Mouse (Mus musculus): Measurements from ENCODE around the gene Efcab9. TPM values are rescaled to one million over a fixed set of nuclear protein-coding genes. Genes with fewer than 3 reads are reported as not detected.

Gene Efcab9
- polyA plus RNA-seq, 1 experiment from 2014 or later = not detected

GRCm38 (mm10) chr11:32552401-32553090 lies 20.7 kb upstream of the Efcab9 start:
- H3K4me3 ChIP-seq (ENCODE audit: low read depth, low read length) = no peak overlapping the region
- DNase-seq (ENCODE audit: low spot score) (no peak), ATAC-seq (ENCODE audit: insufficient number of reproducible peaks, low FRiP score, low TSS enrichment, low read depth) (no peak)
- no peak overlapping the region for H3K9ac ChIP-seq (ENCODE audit: low read length)
- H3K36me3 ChIP-seq (ENCODE audit: control insufficient read depth, insufficient read depth, low read length) = no peaks in the 10 kb centered on the region
- no peaks in the 10 kb centered on the region for H3K27me3 ChIP-seq (ENCODE audit: control insufficient read depth, insufficient read depth, low read length)
- no peak overlapping the region for H3K27ac ChIP-seq (replicated peaks; ENCODE audit: low read depth, low read length)
- peaks cover 16% of the 10 kb centered on the region for H3K4me1 ChIP-seq (ENCODE audit: control insufficient read depth, insufficient read depth, low read length)
- H3K9me3 ChIP-seq (ENCODE audit: control insufficient read depth, low read length) = no peaks in the 10 kb centered on the region
- no peak overlapping the region for H3K4me2 ChIP-seq (ENCODE audit: low read depth, severe bottlenecking)
- 65% methylated on average over 13 of the region's 13 CpGs for WGBS

- DNase-seq (ENCODE audit: low spot score) = no peak
- Histone ChIP-seq H3K27ac (replicated peaks; ENCODE audit: low read depth, low read length) (no peak overlapping the region), H3K9me3 (ENCODE audit: control insufficient read depth, low read length) (no peaks in the 10 kb centered on the region), H3K36me3 (ENCODE audit: control insufficient read depth, insufficient read depth, low read length) (no peaks in the 10 kb centered on the region), H3K4me2 (ENCODE audit: low read depth, severe bottlenecking) (no peak overlapping the region), H3K4me1 (ENCODE audit: control insufficient read depth, insufficient read depth, low read length) (peaks cover 16% of the 10 kb centered on the region), H3K9ac (ENCODE audit: low read length) (no peak overlapping the region), H3K4me3 (ENCODE audit: low read depth, low read length) (no peak overlapping the region), H3K27me3 (ENCODE audit: control insufficient read depth, insufficient read depth, low read length) (no peaks in the 10 kb centered on the region)
- ATAC-seq (ENCODE audit: insufficient number of reproducible peaks, low FRiP score, low TSS enrichment, low read depth) = no peak
- 68% methylated on average over 12 of the region's 12 CpGs for WGBS
Observed at GRCm38 (mm10) chr11:32551579-32552297, 19.9 kb upstream of the Efcab9 start.

- Histone ChIP-seq H3K4me2 (ENCODE audit: low read depth, severe bottlenecking) (no peak overlapping the region), H3K27ac (replicated peaks; ENCODE audit: low read depth, low read length) (no peak overlapping the region), H3K27me3 (ENCODE audit: control insufficient read depth, insufficient read depth, low read length) (no peaks in the 10 kb centered on the region), H3K4me3 (ENCODE audit: low read depth, low read length) (no peak overlapping the region), H3K36me3 (ENCODE audit: control insufficient read depth, insufficient read depth, low read length) (no peaks in the 10 kb centered on the region), H3K9ac (ENCODE audit: low read length) (no peak overlapping the region), H3K4me1 (ENCODE audit: control insufficient read depth, insufficient read depth, low read length) (peaks cover 16% of the 10 kb centered on the region), H3K9me3 (ENCODE audit: control insufficient read depth, low read length) (no peaks in the 10 kb centered on the region)
- no peak for DNase-seq (ENCODE audit: low spot score)
- 95% methylated on average over 4 of the region's 4 CpGs for WGBS
- no peak for ATAC-seq (ENCODE audit: insufficient number of reproducible peaks, low FRiP score, low TSS enrichment, low read depth)
Observed at GRCm38 (mm10) chr11:32551056-32551455, 19.2 kb upstream of the Efcab9 start.

GRCm38 (mm10) chr11:32550102-32550501 lies 18.2 kb upstream of the Efcab9 start:
- no peak overlapping the region for H3K9ac ChIP-seq (ENCODE audit: low read length)
- H3K4me3 ChIP-seq (ENCODE audit: low read depth, low read length) = no peak overlapping the region
- H3K27me3 ChIP-seq (ENCODE audit: control insufficient read depth, insufficient read depth, low read length) = no peaks in the 10 kb centered on the region
- no peaks in the 10 kb centered on the region for H3K9me3 ChIP-seq (ENCODE audit: control insufficient read depth, low read length)
- DNase-seq (ENCODE audit: low spot score) (no peak), ATAC-seq (ENCODE audit: insufficient number of reproducible peaks, low FRiP score, low TSS enrichment, low read depth) (no peak)
- H3K4me2 ChIP-seq (ENCODE audit: low read depth, severe bottlenecking) = no peak overlapping the region
- H3K27ac ChIP-seq (replicated peaks; ENCODE audit: low read depth, low read length) = no peak overlapping the region
- no peaks in the 10 kb centered on the region for H3K36me3 ChIP-seq (ENCODE audit: control insufficient read depth, insufficient read depth, low read length)
- H3K4me1 ChIP-seq (ENCODE audit: control insufficient read depth, insufficient read depth, low read length) = peaks cover 16% of the 10 kb centered on the region
- WGBS = 49% methylated on average over 4 of the region's 4 CpGs

GRCm38 (mm10) chr11:32549236-32549635 lies 17.4 kb upstream of the Efcab9 start:
- H3K27ac ChIP-seq (replicated peaks; ENCODE audit: low read depth, low read length) = no peak overlapping the region
- no peak for ATAC-seq (ENCODE audit: insufficient number of reproducible peaks, low FRiP score, low TSS enrichment, low read depth)
- 68% methylated on average over 6 of the region's 6 CpGs for WGBS
- DNase-seq (ENCODE audit: low spot score) = no peak
- H3K4me1 ChIP-seq (ENCODE audit: control insufficient read depth, insufficient read depth, low read length) = peaks cover 16% of the 10 kb centered on the region
- H3K9ac ChIP-seq (ENCODE audit: low read length) = no peak overlapping the region
- H3K27me3 ChIP-seq (ENCODE audit: control insufficient read depth, insufficient read depth, low read length) = no peaks in the 10 kb centered on the region
- H3K4me3 ChIP-seq (ENCODE audit: low read depth, low read length) = no peak overlapping the region
- H3K4me2 ChIP-seq (ENCODE audit: low read depth, severe bottlenecking) = no peak overlapping the region
- no peaks in the 10 kb centered on the region for H3K9me3 ChIP-seq (ENCODE audit: control insufficient read depth, low read length)
- H3K36me3 ChIP-seq (ENCODE audit: control insufficient read depth, insufficient read depth, low read length) = no peaks in the 10 kb centered on the region

GRCm38 (mm10) chr11:32548240-32548639 lies 16.4 kb upstream of the Efcab9 start:
- WGBS = 85% methylated on average over 4 of the region's 4 CpGs
- no peaks in the 10 kb centered on the region for H3K27me3 ChIP-seq (ENCODE audit: control insufficient read depth, insufficient read depth, low read length)
- ATAC-seq (ENCODE audit: insufficient number of reproducible peaks, low FRiP score, low TSS enrichment, low read depth) (no peak), DNase-seq (ENCODE audit: low spot score) (no peak)
- H3K9me3 ChIP-seq (ENCODE audit: control insufficient read depth, low read length) = no peaks in the 10 kb centered on the region
- no peaks in the 10 kb centered on the region for H3K36me3 ChIP-seq (ENCODE audit: control insufficient read depth, insufficient read depth, low read length)
- no peak overlapping the region for H3K4me2 ChIP-seq (ENCODE audit: low read depth, severe bottlenecking)
- H3K9ac ChIP-seq (ENCODE audit: low read length) = no peak overlapping the region
- peaks cover 11% of the 10 kb centered on the region for H3K4me1 ChIP-seq (ENCODE audit: control insufficient read depth, insufficient read depth, low read length)
- H3K27ac ChIP-seq (replicated peaks; ENCODE audit: low read depth, low read length) = no peak overlapping the region
- H3K4me3 ChIP-seq (ENCODE audit: low read depth, low read length) = no peak overlapping the region

- H3K36me3 ChIP-seq (ENCODE audit: control insufficient read depth, insufficient read depth, low read length) = no peaks in the 10 kb centered on the region
- WGBS = 85% methylated on average over 10 of the region's 10 CpGs
- H3K27me3 ChIP-seq (ENCODE audit: control insufficient read depth, insufficient read depth, low read length) = no peaks in the 10 kb centered on the region
- no peaks in the 10 kb centered on the region for H3K9me3 ChIP-seq (ENCODE audit: control insufficient read depth, low read length)
- no peak overlapping the region for H3K4me3 ChIP-seq (ENCODE audit: low read depth, low read length)
- DNase-seq (ENCODE audit: low spot score) (no peak), ATAC-seq (ENCODE audit: insufficient number of reproducible peaks, low FRiP score, low TSS enrichment, low read depth) (no peak)
- H3K4me1 ChIP-seq (ENCODE audit: control insufficient read depth, insufficient read depth, low read length) = peaks cover 4% of the 10 kb centered on the region; the same call in 1 of the 2 replicates
- H3K4me2 ChIP-seq (ENCODE audit: low read depth, severe bottlenecking) = no peak overlapping the region
- H3K27ac ChIP-seq (replicated peaks; ENCODE audit: low read depth, low read length) = no peak overlapping the region
- no peak overlapping the region for H3K9ac ChIP-seq (ENCODE audit: low read length)
Observed at GRCm38 (mm10) chr11:32547391-32547947, 15.6 kb upstream of the Efcab9 start.

GRCm38 (mm10) chr11:32546483-32546882 lies 14.6 kb upstream of the Efcab9 start:
- WGBS = 92% methylated on average over 5 of the region's 5 CpGs
- Histone ChIP-seq H3K36me3 (ENCODE audit: control insufficient read depth, insufficient read depth, low read length) (no peaks in the 10 kb centered on the region), H3K9ac (ENCODE audit: low read length) (no peak overlapping the region), H3K27me3 (ENCODE audit: control insufficient read depth, insufficient read depth, low read length) (no peaks in the 10 kb centered on the region), H3K4me1 (ENCODE audit: control insufficient read depth, insufficient read depth, low read length) (peaks cover 3% of the 10 kb centered on the region; the same call in 1 of the 2 replicates), H3K4me3 (ENCODE audit: low read depth, low read length) (no peak overlapping the region), H3K9me3 (ENCODE audit: control insufficient read depth, low read length) (no peaks in the 10 kb centered on the region), H3K27ac (replicated peaks; ENCODE audit: low read depth, low read length) (no peak overlapping the region), H3K4me2 (ENCODE audit: low read depth, severe bottlenecking) (no peak overlapping the region)
- DNase-seq (ENCODE audit: low spot score) = no peak
- no peak for ATAC-seq (ENCODE audit: insufficient number of reproducible peaks, low FRiP score, low TSS enrichment, low read depth)
